Mouse (Mus musculus): ENCODE measurements around the gene Chd5. TPM values are rescaled to one million over a fixed set of nuclear protein-coding genes. Genes with fewer than 3 reads are reported as not detected.

Chd5 gene
- polyA plus RNA-seq, 1 experiment from 2014 or later: 0.56 TPM

- Histone ChIP-seq H3K4me2 (peak overlapping the region; percentile 27), H3K9me3 (ENCODE audit: control insufficient read depth, low read length) (no peaks in the 10 kb centered on the region), H3K27me3 (ENCODE audit: control insufficient read depth, insufficient read depth, low read length) (peaks cover 76% of the 10 kb centered on the region), H3K4me1 (ENCODE audit: control insufficient read depth, insufficient read depth, low read length) (peaks cover 11% of the 10 kb centered on the region), H3K27ac (ENCODE audit: low read depth, low read length) (no peak overlapping the region), H3K36me3 (ENCODE audit: control insufficient read depth, insufficient read depth, low read length) (no peaks in the 10 kb centered on the region), H3K9ac (ENCODE audit: low read length) (no peak overlapping the region), H3K4me3 (ENCODE audit: low read depth, low read length) (peak overlapping the region; percentile 27)
- DNase-seq (ENCODE audit: low spot score, missing footprints) (peak; percentile 93), ATAC-seq (ENCODE audit: low FRiP score) (peak; percentile 38; the same call in 1 of the 2 replicates)
- under 1% methylated on average over 29 of the region's 29 CpGs for WGBS
Observed at GRCm38 (mm10) chr4:152313211-152313632, 25.2 kb upstream of the Chd5 start.

- no peak for DNase-seq (ENCODE audit: low spot score, missing footprints)
- no peak overlapping the region for H3K9ac ChIP-seq (ENCODE audit: low read length)
- no peaks in the 10 kb centered on the region for H3K9me3 ChIP-seq (ENCODE audit: control insufficient read depth, low read length)
- H3K4me3 ChIP-seq (ENCODE audit: low read depth, low read length): no peak overlapping the region
- H3K27me3 ChIP-seq (ENCODE audit: control insufficient read depth, insufficient read depth, low read length): peaks cover 79% of the 10 kb centered on the region
- no peak overlapping the region for H3K27ac ChIP-seq (ENCODE audit: low read depth, low read length)
- H3K36me3 ChIP-seq (ENCODE audit: control insufficient read depth, insufficient read depth, low read length): no peaks in the 10 kb centered on the region
- ATAC-seq (ENCODE audit: low FRiP score): no peak
- peaks cover 11% of the 10 kb centered on the region for H3K4me1 ChIP-seq (ENCODE audit: control insufficient read depth, insufficient read depth, low read length)
- H3K4me2 ChIP-seq: no peak overlapping the region
Observed at GRCm38 (mm10) chr4:152313934-152314333, 24.5 kb upstream of the Chd5 start.

GRCm38 (mm10) chr4:152315498-152316213 is 22.8 kb upstream of the Chd5 start:
- DNase-seq (ENCODE audit: low spot score, missing footprints) (peak; percentile 92), ATAC-seq (ENCODE audit: low FRiP score) (no peak)
- WGBS: under 1% methylated on average over 43 of the region's 43 CpGs
- Histone ChIP-seq H3K27ac (ENCODE audit: low read depth, low read length) (no peak overlapping the region), H3K4me1 (ENCODE audit: control insufficient read depth, insufficient read depth, low read length) (peaks cover 11% of the 10 kb centered on the region), H3K9ac (ENCODE audit: low read length) (no peak overlapping the region), H3K36me3 (ENCODE audit: control insufficient read depth, insufficient read depth, low read length) (no peaks in the 10 kb centered on the region), H3K9me3 (ENCODE audit: control insufficient read depth, low read length) (no peaks in the 10 kb centered on the region), H3K27me3 (ENCODE audit: control insufficient read depth, insufficient read depth, low read length) (peaks cover 78% of the 10 kb centered on the region), H3K4me3 (ENCODE audit: low read depth, low read length) (peak overlapping the region; percentile 17), H3K4me2 (peak overlapping the region; percentile 18)

GRCm38 (mm10) chr4:152317631-152318033 is 20.8 kb upstream of the Chd5 start:
- WGBS: 89% methylated on average over 6 of the region's 6 CpGs
- peaks cover 11% of the 10 kb centered on the region for H3K4me1 ChIP-seq (ENCODE audit: control insufficient read depth, insufficient read depth, low read length)
- peaks cover 59% of the 10 kb centered on the region for H3K27me3 ChIP-seq (ENCODE audit: control insufficient read depth, insufficient read depth, low read length)
- no peak overlapping the region for H3K4me2 ChIP-seq
- DNase-seq (ENCODE audit: low spot score, missing footprints): no peak
- no peak overlapping the region for H3K4me3 ChIP-seq (ENCODE audit: low read depth, low read length)
- ATAC-seq (ENCODE audit: low FRiP score): no peak
- H3K9me3 ChIP-seq (ENCODE audit: control insufficient read depth, low read length): no peaks in the 10 kb centered on the region
- no peak overlapping the region for H3K27ac ChIP-seq (ENCODE audit: low read depth, low read length)
- H3K36me3 ChIP-seq (ENCODE audit: control insufficient read depth, insufficient read depth, low read length): no peaks in the 10 kb centered on the region
- H3K9ac ChIP-seq (ENCODE audit: low read length): no peak overlapping the region

- Histone ChIP-seq H3K9ac (ENCODE audit: low read length) (peak within 1 kb of the TSS; percentile 2; the same call in 1 of the 2 replicates), H3K27ac (ENCODE audit: low read depth, low read length) (no peak within 1 kb of the TSS), H3K27me3 (ENCODE audit: control insufficient read depth, insufficient read depth, low read length) (peaks cover 48% of the 10 kb centered on the region), H3K4me1 (ENCODE audit: control insufficient read depth, insufficient read depth, low read length) (peaks cover 4% of the 10 kb centered on the region; the same call in 1 of the 2 replicates), H3K4me2 (peak within 1 kb of the TSS; percentile 30), H3K9me3 (ENCODE audit: control insufficient read depth, low read length) (no peaks in the 10 kb centered on the region), H3K36me3 (ENCODE audit: control insufficient read depth, insufficient read depth, low read length) (no peaks in the 10 kb centered on the region), H3K4me3 (ENCODE audit: low read depth, low read length) (peak within 1 kb of the TSS; percentile 0; the same call in 1 of the 2 replicates)
- WGBS: 2% methylated on average over 26 of the region's 26 CpGs
- DNase-seq (ENCODE audit: low spot score, missing footprints): peak; percentile 93
- ATAC-seq (ENCODE audit: low FRiP score): no peak
Observed at GRCm38 (mm10) chr4:152318517-152319234, 19.8 kb upstream of the Chd5 start, which contains the start of gene Rnf207. Gene Rnf207 (minus strand): TSS chr4:152318993.

- H3K27me3 ChIP-seq (ENCODE audit: control insufficient read depth, insufficient read depth, low read length): peaks cover 20% of the 10 kb centered on the region
- peaks cover 1% of the 10 kb centered on the region for H3K4me1 ChIP-seq (ENCODE audit: control insufficient read depth, insufficient read depth, low read length)
- H3K4me2 ChIP-seq: no peak overlapping the region
- H3K9ac ChIP-seq (ENCODE audit: low read length): no peak overlapping the region
- H3K4me3 ChIP-seq (ENCODE audit: low read depth, low read length): no peak overlapping the region
- no peaks in the 10 kb centered on the region for H3K9me3 ChIP-seq (ENCODE audit: control insufficient read depth, low read length)
- H3K36me3 ChIP-seq (ENCODE audit: control insufficient read depth, insufficient read depth, low read length): no peaks in the 10 kb centered on the region
- H3K27ac ChIP-seq (ENCODE audit: low read depth, low read length): no peak overlapping the region
- ATAC-seq (ENCODE audit: low FRiP score) (no peak), DNase-seq (ENCODE audit: low spot score, missing footprints) (no peak)
- WGBS: 63% methylated on average over 5 of the region's 5 CpGs
Observed at GRCm38 (mm10) chr4:152321464-152321863, 17.0 kb upstream of the Chd5 start.

GRCm38 (mm10) chr4:152324641-152325562 is 13.5 kb upstream of the Chd5 start:
- peak overlapping the region; percentile 6; the same call in 1 of the 2 replicates for H3K4me2 ChIP-seq
- 53% methylated on average over 16 of the region's 16 CpGs for WGBS
- H3K9me3 ChIP-seq (ENCODE audit: control insufficient read depth, low read length): no peaks in the 10 kb centered on the region
- ATAC-seq (ENCODE audit: low FRiP score): peak; percentile 22; the same call in 1 of the 2 replicates
- no peak for DNase-seq (ENCODE audit: low spot score, missing footprints)
- peaks cover 13% of the 10 kb centered on the region for H3K4me1 ChIP-seq (ENCODE audit: control insufficient read depth, insufficient read depth, low read length)
- H3K27ac ChIP-seq (ENCODE audit: low read depth, low read length): no peak overlapping the region
- H3K27me3 ChIP-seq (ENCODE audit: control insufficient read depth, insufficient read depth, low read length): no peaks in the 10 kb centered on the region
- peak overlapping the region; percentile 99 for H3K4me3 ChIP-seq (ENCODE audit: low read depth, low read length)
- H3K9ac ChIP-seq (ENCODE audit: low read length): no peak overlapping the region
- H3K36me3 ChIP-seq (ENCODE audit: control insufficient read depth, insufficient read depth, low read length): peaks cover 9% of the 10 kb centered on the region

- Histone ChIP-seq H3K4me1 (ENCODE audit: control insufficient read depth, insufficient read depth, low read length) (peaks cover 13% of the 10 kb centered on the region), H3K36me3 (ENCODE audit: control insufficient read depth, insufficient read depth, low read length) (peaks cover 14% of the 10 kb centered on the region), H3K9me3 (ENCODE audit: control insufficient read depth, low read length) (no peaks in the 10 kb centered on the region), H3K4me2 (peak within 1 kb of the TSS; percentile 82), H3K27me3 (ENCODE audit: control insufficient read depth, insufficient read depth, low read length) (no peaks in the 10 kb centered on the region), H3K9ac (ENCODE audit: low read length) (peak within 1 kb of the TSS; percentile 95), H3K4me3 (ENCODE audit: low read depth, low read length) (peak within 1 kb of the TSS; percentile 99), H3K27ac (ENCODE audit: low read depth, low read length) (no peak within 1 kb of the TSS)
- under 1% methylated on average over 69 of the region's 70 CpGs for WGBS
- ATAC-seq (ENCODE audit: low FRiP score) (peak; percentile 96), DNase-seq (ENCODE audit: low spot score, missing footprints) (peak; percentile 99)
Observed at GRCm38 (mm10) chr4:152325574-152326411, 12.7 kb upstream of the Chd5 start, which contains the start of gene Rpl22. Gene Rpl22 (plus strand): TSS chr4:152325742.

Measured in midbrain, embryonic 11.5 days (tissue).